Comparison of ENCODE assay signal across 18 mouse cellular contexts in the genomic region with DNA sequence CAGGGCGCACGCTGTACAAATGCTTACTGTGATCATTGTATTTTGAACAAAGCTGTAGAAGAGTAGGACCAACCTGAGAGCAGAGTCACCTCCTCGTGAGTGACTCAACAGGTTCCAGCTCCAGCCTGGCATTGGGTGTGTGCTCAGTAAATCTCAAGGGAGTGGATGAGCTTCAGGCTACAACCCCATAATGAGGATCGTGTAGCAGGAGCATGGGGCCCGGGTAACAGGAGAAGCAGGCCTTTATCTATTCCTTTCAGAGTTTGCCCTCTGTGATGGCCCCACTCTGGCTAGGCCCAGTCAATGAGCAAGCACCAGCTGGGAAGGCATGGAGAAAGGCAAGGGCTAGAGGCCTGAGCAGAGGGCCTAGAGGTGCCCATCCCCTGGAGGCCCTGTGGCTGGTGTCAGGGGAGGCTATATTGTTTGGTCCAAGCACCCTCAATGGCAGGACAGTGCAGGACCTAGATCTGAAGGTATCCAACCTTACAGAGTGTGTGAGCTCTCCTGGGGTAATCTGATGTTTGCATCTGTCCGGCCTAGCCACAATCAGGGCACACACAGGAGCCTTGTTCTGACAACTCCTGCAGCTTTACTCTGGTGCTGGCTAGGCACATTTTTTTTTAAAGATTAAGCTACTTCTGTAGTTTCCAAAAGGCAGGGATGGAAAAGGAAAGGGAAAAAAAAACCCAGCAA. TPM values are rescaled to one million over a fixed set of nuclear protein-coding genes. Genes with fewer than 3 reads are reported as not detected.
A peak's percentile ranks its signal among the peaks of the same experiment; 100 is the strongest.
DNase-seq lines count a peak whose midpoint lies in the region; ATAC-seq and TF ChIP-seq lines count a peak whose summit lies in the region.
"Had no signal": no experiment of that assay in that cellular context is flagged by ENCODE, and none has a peak within 500 bp of the region (broad histone marks: within the 10 kb centered on the region; RNA-seq: fewer than 3 reads in every experiment).

No protein-coding gene starts in this region.

- no peaks in the 10 kb centered on the region for H3K27me3 ChIP-seq in intestine, embryonic 15.5 days (replicated peaks)
- H3K27me3 ChIP-seq in intestine, postnatal 0 days (replicated peaks; ENCODE audit: control insufficient read depth, insufficient read depth, low read length): no peaks in the 10 kb centered on the region
- no peaks in the 10 kb centered on the region for H3K27me3 ChIP-seq in intestine, embryonic 16.5 days (replicated peaks; ENCODE audit: control insufficient read depth, insufficient read depth, low read length)
- H3K27me3 ChIP-seq in liver, embryonic 13.5 days: no peaks in the 10 kb centered on the region
- H3K27me3 ChIP-seq in stomach, embryonic 14.5 days (ENCODE audit: control insufficient read depth, insufficient read depth, low read length): no peaks in the 10 kb centered on the region
- H3K27me3 ChIP-seq: hindbrain, embryonic 12.5 days had no signal

- 72% methylated on average over 6 of the region's 6 CpGs for WGBS in intestine, embryonic 15.5 days
- WGBS in intestine, postnatal 0 days: 52% methylated on average over 6 of the region's 6 CpGs
- 69% methylated on average over 6 of the region's 6 CpGs for WGBS in intestine, embryonic 16.5 days
- 39% methylated on average over 6 of the region's 6 CpGs for WGBS in liver, embryonic 13.5 days (ENCODE audit: insufficient replicate concordance)
- WGBS in stomach, embryonic 14.5 days: 64% methylated on average over 6 of the region's 6 CpGs

- H3K9me3 ChIP-seq in intestine, embryonic 15.5 days: no peaks in the 10 kb centered on the region
- no peaks in the 10 kb centered on the region for H3K9me3 ChIP-seq in intestine, postnatal 0 days (ENCODE audit: control insufficient read depth)
- no peaks in the 10 kb centered on the region for H3K9me3 ChIP-seq in intestine, embryonic 16.5 days (ENCODE audit: control insufficient read depth, low read length)
- no peaks in the 10 kb centered on the region for H3K9me3 ChIP-seq in liver, embryonic 13.5 days (replicated peaks)
- H3K9me3 ChIP-seq in stomach, embryonic 14.5 days (ENCODE audit: control insufficient read depth, low read depth, low read length): no peaks in the 10 kb centered on the region
- H3K9me3 ChIP-seq: hindbrain, embryonic 12.5 days; limb, embryonic 12.5 days had no signal

- peaks cover 3% of the 10 kb centered on the region; the same call in 1 of the 2 replicates for H3K4me1 ChIP-seq in intestine, embryonic 15.5 days (replicated peaks)
- no peaks in the 10 kb centered on the region for H3K4me1 ChIP-seq in intestine, postnatal 0 days (replicated peaks; ENCODE audit: control insufficient read depth, insufficient read depth, low read length)
- H3K4me1 ChIP-seq in intestine, embryonic 16.5 days (ENCODE audit: control insufficient read depth, insufficient read depth, low read length): peaks cover 11% of the 10 kb centered on the region; the same call in 1 of the 2 replicates
- peaks cover 28% of the 10 kb centered on the region for H3K4me1 ChIP-seq in liver, embryonic 13.5 days (replicated peaks)
- H3K4me1 ChIP-seq in stomach, embryonic 14.5 days (ENCODE audit: control insufficient read depth, insufficient read depth, low read length): 0 out of 2 replicates have a peak, but pooled peaks cover 2% of the 10 kb centered on the region
- H3K4me1 ChIP-seq: limb, embryonic 12.5 days had no signal

- H3K36me3 ChIP-seq in intestine, embryonic 15.5 days: no peaks in the 10 kb centered on the region
- no peaks in the 10 kb centered on the region for H3K36me3 ChIP-seq in intestine, postnatal 0 days (ENCODE audit: control insufficient read depth, insufficient read depth)
- no peaks in the 10 kb centered on the region for H3K36me3 ChIP-seq in intestine, embryonic 16.5 days (ENCODE audit: control insufficient read depth, insufficient read depth, low read length)
- no peaks in the 10 kb centered on the region for H3K36me3 ChIP-seq in liver, embryonic 13.5 days
- no peaks in the 10 kb centered on the region for H3K36me3 ChIP-seq in stomach, embryonic 14.5 days (ENCODE audit: control insufficient read depth, insufficient read depth, low read length)
- H3K36me3 ChIP-seq: hindbrain, embryonic 12.5 days; limb, embryonic 12.5 days had no signal

- peak; percentile 84 for ATAC-seq in intestine, embryonic 15.5 days
- no peak for ATAC-seq in intestine, postnatal 0 days
- ATAC-seq in intestine, embryonic 16.5 days: peak; percentile 88
- ATAC-seq in liver, embryonic 13.5 days (ENCODE audit: low read depth): peak; percentile 93
- ATAC-seq in stomach, embryonic 14.5 days (ENCODE audit: insufficient number of reproducible peaks, insufficient read depth, low FRiP score, low read depth): 0 out of 2 replicates have a peak, but pooled peaks have one; percentile 28
- no peak for ATAC-seq in CD4-positive, CD25-positive, alpha-beta regulatory T cell, adult 4 months
- ATAC-seq: lung, postnatal 0 days had no signal

- no peak overlapping the region for H3K9ac ChIP-seq in intestine, embryonic 15.5 days
- no peak overlapping the region for H3K9ac ChIP-seq in intestine, postnatal 0 days (ENCODE audit: low read depth, low read length)
- no peak overlapping the region for H3K9ac ChIP-seq in intestine, embryonic 16.5 days (ENCODE audit: low read depth, low read length)
- H3K9ac ChIP-seq in liver, embryonic 13.5 days: no peak overlapping the region
- no peak overlapping the region for H3K9ac ChIP-seq in stomach, embryonic 14.5 days (replicated peaks; ENCODE audit: low read depth, low read length)
- H3K9ac ChIP-seq: hindbrain, embryonic 12.5 days; limb, embryonic 12.5 days had no signal

- H3K4me3 ChIP-seq in intestine, embryonic 15.5 days (replicated peaks): no peak overlapping the region
- H3K4me3 ChIP-seq in intestine, postnatal 0 days (ENCODE audit: low read depth, low read length): no peak overlapping the region
- H3K4me3 ChIP-seq in intestine, embryonic 16.5 days (ENCODE audit: low read length): no peak overlapping the region
- H3K4me3 ChIP-seq in liver, embryonic 13.5 days (replicated peaks): no peak overlapping the region
- no peak overlapping the region for H3K4me3 ChIP-seq in stomach, embryonic 14.5 days (ENCODE audit: low read depth, low read length)
- H3K4me3 ChIP-seq: hindbrain, embryonic 12.5 days; limb, embryonic 12.5 days; megakaryocyte, embryonic 14.5 days had no signal

- no peak for TF ChIP-seq CTCF in intestine, postnatal 0 days (IDR thresholded peaks at IDR 0.05; ENCODE audit: low read depth)

- H3K27ac ChIP-seq in intestine, embryonic 15.5 days: no peak overlapping the region
- no peak overlapping the region for H3K27ac ChIP-seq in intestine, postnatal 0 days (ENCODE audit: low read depth, low read length)
- H3K27ac ChIP-seq in intestine, embryonic 16.5 days (ENCODE audit: low read length): no peak overlapping the region
- H3K27ac ChIP-seq in liver, embryonic 13.5 days: peak overlapping the region; percentile 63
- no peak overlapping the region for H3K27ac ChIP-seq in stomach, embryonic 14.5 days (ENCODE audit: low read length)
- H3K27ac ChIP-seq: hindbrain, embryonic 12.5 days; limb, embryonic 12.5 days had no signal

- DNase-seq in liver, embryonic 13.5 days: peak; percentile 48
- DNase-seq in kidney, postnatal 4 days: no peak
- DNase-seq: adrenal gland, postnatal 10 days; cerebellum, postnatal 10 days; gastrocnemius, postnatal 36 days; kidney, adult 18-20 months; kidney, postnatal 36 days; layer of hippocampus, postnatal 36 days; thymus, adult 18-20 months had no signal

- H3K4me2 ChIP-seq in intestine, embryonic 15.5 days (replicated peaks): no peak overlapping the region
- H3K4me2 ChIP-seq in intestine, postnatal 0 days (replicated peaks; ENCODE audit: low read depth): no peak overlapping the region
- no peak overlapping the region for H3K4me2 ChIP-seq in intestine, embryonic 16.5 days (ENCODE audit: low read depth, low read length)
- 0 out of 2 replicates have a peak overlapping the region, but pooled peaks have one; percentile 8 for H3K4me2 ChIP-seq in liver, embryonic 13.5 days
- H3K4me2 ChIP-seq in stomach, embryonic 14.5 days (replicated peaks; ENCODE audit: low read depth, low read length): no peak overlapping the region
- H3K4me2 ChIP-seq: hindbrain, embryonic 12.5 days; limb, embryonic 12.5 days had no signal

RNA-seq across cellular contexts. Expression of gene Tox2, which starts 58.6 kb away (rescaled TPM):
- 5.0 and 6.1 TPM in 2 replicates for polyA plus RNA-seq in intestine, embryonic 15.5 days (2015; fragmentation: Nextera tagmentation; extraction: Ambion mirVana)
- 2.0 and 3.3 TPM in 2 replicates for polyA plus RNA-seq in intestine, postnatal 0 days (2015; fragmentation: Nextera tagmentation; extraction: Ambion mirVana)
- 5.6 and 5.7 TPM in 2 replicates for polyA plus RNA-seq in intestine, embryonic 16.5 days (2015; fragmentation: Nextera tagmentation; extraction: Ambion mirVana)
- polyA plus RNA-seq in liver, embryonic 13.5 days (2015; fragmentation: Nextera tagmentation; extraction: Ambion mirVana): 0.36 and 0.82 TPM in 2 replicates
- 5.6 and 7.1 TPM in 2 replicates for polyA plus RNA-seq in stomach, embryonic 14.5 days (2014; fragmentation: Nextera tagmentation; extraction: Ambion mirVana)
- 1 to 10 TPM; 6.4 to 6.5 TPM for polyA plus RNA-seq in CD4-positive, CD25-positive, alpha-beta regulatory T cell, adult 4 months (2017; shearing (Covaris generic))

Comparison
In these comparisons a context has a peak if more than half of its experiments do, and no peak if none do; other contexts are left out.
1. ATAC-seq: peak in intestine, embryonic 15.5 days (single experiment), intestine, embryonic 16.5 days (single experiment), liver, embryonic 13.5 days (single experiment) and stomach, embryonic 14.5 days (single experiment); none in intestine, postnatal 0 days (single experiment) and CD4-positive, CD25-positive, alpha-beta regulatory T cell, adult 4 months (single experiment).